Mouse (Mus musculus) Muller cell, postnatal 12 days (primary cell): Measurements from ENCODE around the gene Pygo1.
A peak's percentile ranks its signal among the peaks of the same experiment; 100 is the strongest.

Experiments used
- DNase-seq: peaks from one replicate; pipeline ENCODE4 v3.0.0-alpha.2; 2015; ENCODE audit errors: inconsistent ontology term

Gene Pygo1

GRCm38 (mm10) chr9:72935309-72935708 is 9.9 kb downstream of the Pygo1 start:
- DNase-seq: no peak

GRCm38 (mm10) chr9:72936301-72936700 is 10.9 kb downstream of the Pygo1 start:
- no peak for DNase-seq

- DNase-seq: no peak
These were observed 18.0 kb downstream of the Pygo1 start for GRCm38 (mm10) chr9:72943424-72943823.

- DNase-seq: no peak
These were observed 18.8 kb downstream of the Pygo1 start for GRCm38 (mm10) chr9:72944286-72944685.

- no peak for DNase-seq
These were observed 21.6 kb downstream of the Pygo1 start for GRCm38 (mm10) chr9:72947010-72947409.

GRCm38 (mm10) chr9:72949572-72949971 is 24.1 kb downstream of the Pygo1 start:
- no peak for DNase-seq

GRCm38 (mm10) chr9:72954746-72955145 is 29.3 kb downstream of the Pygo1 start:
- DNase-seq: no peak

GRCm38 (mm10) chr9:72955546-72955945 is 30.1 kb downstream of the Pygo1 start:
- DNase-seq: no peak

- DNase-seq: peak; percentile 74
These were observed 33.3 kb downstream of the Pygo1 start, which contains the start of the genes Dyx1c1 and Gm44503 for GRCm38 (mm10) chr9:72958521-72959450. Gene Dyx1c1 (plus strand): TSS chr9:72958785. Gene Gm44503 (plus strand): TSS chr9:72958852.

GRCm38 (mm10) chr9:72961346-72961745 is 35.9 kb downstream of the Pygo1 start:
- DNase-seq: no peak

- DNase-seq: no peak
These were observed 36.5 kb downstream of the Pygo1 start for GRCm38 (mm10) chr9:72961959-72962358.

- DNase-seq: peak; percentile 69
These were observed 43.1 kb downstream of the Pygo1 start for GRCm38 (mm10) chr9:72968349-72969061.

GRCm38 (mm10) chr9:72969874-72970273 is 44.4 kb downstream of the Pygo1 start:
- DNase-seq: no peak

- DNase-seq: no peak
These were observed 47.0 kb downstream of the Pygo1 start for GRCm38 (mm10) chr9:72972435-72972834.

- DNase-seq: no peak
These were observed 47.5 kb downstream of the Pygo1 start for GRCm38 (mm10) chr9:72972984-72973383.

- DNase-seq: no peak
These were observed 49.3 kb downstream of the Pygo1 start for GRCm38 (mm10) chr9:72974734-72975133.

- peak; percentile 20 for DNase-seq
These were observed 49.8 kb downstream of the Pygo1 start for GRCm38 (mm10) chr9:72975242-72975641.

- no peak for DNase-seq
These were observed 57.6 kb downstream of the Pygo1 start for GRCm38 (mm10) chr9:72983066-72983465.

GRCm38 (mm10) chr9:72985250-72986220 is 60.1 kb downstream of the Pygo1 start, which contains the start of the genes Ccpg1os and Ccpg1:
Gene Ccpg1os (minus strand): TSS chr9:72985382.
Gene Ccpg1 (plus strand): TSS chr9:72985429.
- peak; percentile 96 for DNase-seq

- DNase-seq: no peak
These were observed 62.3 kb downstream of the Pygo1 start for GRCm38 (mm10) chr9:72987703-72988102.

GRCm38 (mm10) chr9:72988706-72989105 is 63.3 kb downstream of the Pygo1 start:
- DNase-seq: no peak
